Mouse (Mus musculus) kidney, postnatal 0 days (tissue): ENCODE data around the gene Fcgr4. TPM values are rescaled to one million over a fixed set of nuclear protein-coding genes. Genes with fewer than 3 reads are reported as not detected.

ENCODE experiments used
- ATAC-seq: fragments of 200-750 bp; cut with Nextera tagmentation; replicated peaks from 2 replicates; pipeline ENCODE4 v1.8.0; 2017; ENCODE audit warnings: low read depth, moderate number of reproducible peaks, moderate TSS enrichment, moderate library complexity; ENCODE audit not compliant: low FRiP score
- DNase-seq: peaks from one replicate; pipeline ENCODE4 v3.0.0-alpha.2; 2016; ENCODE audit warnings: low spot score
- H3K27ac ChIP-seq: fragments of 300-500 bp; sonication (generic); 2 replicates; pipeline ENCODE4 v1.5.1; 2014; ENCODE audit warnings: mild to moderate bottlenecking
- H3K27me3 ChIP-seq: fragments of 300-500 bp; sonication (generic); 2 replicates; pipeline ENCODE4 v1.6.1; 2014; ENCODE audit warnings: low read length, mixed read lengths; ENCODE audit not compliant: insufficient read depth
- H3K36me3 ChIP-seq: fragments of 300-500 bp; sonication (generic); 2 replicates; pipeline ENCODE4 v1.6.1; 2014; ENCODE audit warnings: low read length, mixed read lengths; ENCODE audit not compliant: insufficient read depth
- H3K4me1 ChIP-seq: fragments of 300-500 bp; sonication (generic); replicated peaks from 2 replicates; pipeline ENCODE4 v1.6.1; 2014; ENCODE audit warnings: antibody characterized with exemption, low read length, mixed read lengths; ENCODE audit not compliant: insufficient read depth
- H3K4me2 ChIP-seq: fragments of 300-500 bp; sonication (generic); 2 replicates; pipeline ENCODE4 v1.6.1; 2014; ENCODE audit warnings: mild to moderate bottlenecking, low read length, moderate library complexity, mixed read lengths
- H3K4me3 ChIP-seq: fragments of 300-500 bp; sonication (generic); replicated peaks from 2 replicates; pipeline ENCODE4 v1.5.1; 2014; ENCODE audit warnings: low read depth, low read length
- H3K9ac ChIP-seq: fragments of 300-500 bp; sonication (generic); 2 replicates; pipeline ENCODE4 v1.6.1; 2014; ENCODE audit warnings: low read depth, low read length
- H3K9me3 ChIP-seq: fragments of 300-500 bp; sonication (generic); replicated peaks from 2 replicates; pipeline ENCODE4 v1.6.1; 2016; ENCODE audit warnings: low read length, inconsistent platforms, mixed read lengths
- CTCF ChIP-seq: IDR thresholded peaks from 2 replicates; pipeline ENCODE4 v1.5.1; 2016; ENCODE audit warnings: antibody characterized with exemption, low read depth, mild to moderate bottlenecking, moderate library complexity
- WGBS: fragments of 180-500 bp; shearing (Covaris S2); extraction: QIAGEN DNeasy Blood & Tissue Kit; methylation state at CpG from one replicate; pipeline ENCODE4 v1.1.7; 2014; 5-methylcytosine and 5-hydroxymethylcytosine counted together
- polyA plus RNA-seq: library from polyadenylated mRNA; unstranded; fragments of >200 nt; fragmentation: Nextera tagmentation; extraction: Ambion mirVana; gene quantifications from 2 replicates; pipeline ENCODE4 v1.2.1, GENCODE M21; 2015

Gene Fcgr4
- polyA plus RNA-seq, 1 experiment from 2014 or later: 2.3 TPM

DNA sequence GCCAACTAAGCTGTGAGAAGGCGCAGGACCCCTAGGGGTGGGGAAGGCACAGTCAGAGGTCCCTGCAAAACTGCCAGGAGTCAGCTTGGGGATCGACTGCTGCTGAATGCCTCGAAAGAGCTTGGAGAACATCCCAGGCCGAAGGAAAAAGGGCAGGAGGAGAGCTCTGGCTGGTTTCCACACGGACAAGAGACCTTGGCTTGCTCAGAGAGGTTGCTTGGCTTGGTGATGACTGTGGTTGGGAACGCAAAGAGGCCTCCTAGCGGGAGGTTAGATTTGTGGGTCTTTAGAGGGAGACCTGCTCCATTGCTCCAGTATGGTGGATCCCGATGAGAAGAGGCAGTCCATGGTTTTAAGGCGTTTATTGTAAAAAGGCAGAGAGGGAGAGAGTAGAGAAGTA, 29.1 kb upstream of the Fcgr4 start:
- H3K4me3 ChIP-seq: no peak overlapping the region
- H3K36me3 ChIP-seq: no peaks in the 10 kb centered on the region
- TF ChIP-seq CTCF: no peak
- H3K9me3 ChIP-seq: no peaks in the 10 kb centered on the region
- no peak overlapping the region for H3K9ac ChIP-seq
- ATAC-seq (no peak), DNase-seq (no peak)
- H3K4me2 ChIP-seq: no peak overlapping the region
- H3K4me1 ChIP-seq: no peaks in the 10 kb centered on the region
- H3K27me3 ChIP-seq: no peaks in the 10 kb centered on the region
- H3K27ac ChIP-seq: no peak overlapping the region
- WGBS: 79% methylated on average over 9 of the region's 9 CpGs

DNA sequence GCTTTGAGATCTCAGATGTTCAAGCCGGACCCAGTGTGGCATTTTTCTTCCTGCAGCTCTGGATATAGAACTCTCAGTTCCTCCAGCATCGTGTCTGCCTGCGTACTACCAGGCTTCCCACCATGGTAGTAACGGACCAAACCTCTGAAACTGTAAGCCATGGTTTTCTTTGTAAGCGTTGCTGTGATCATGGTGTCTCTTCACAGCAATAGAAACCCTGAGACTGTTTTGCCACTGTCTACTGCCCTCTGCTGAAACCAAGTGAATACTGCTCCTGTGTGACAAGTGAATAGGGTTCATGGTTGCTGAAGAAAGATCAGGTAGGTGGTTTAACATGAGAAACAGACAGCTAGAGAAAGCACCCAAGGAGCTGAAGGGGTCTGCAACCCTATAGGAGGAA, 26.2 kb upstream of the Fcgr4 start:
- H3K4me3 ChIP-seq: no peak overlapping the region
- H3K36me3 ChIP-seq: no peaks in the 10 kb centered on the region
- 66% methylated on average over 5 of the region's 5 CpGs for WGBS
- peak; percentile 86 for TF ChIP-seq CTCF
- DNase-seq (peak; percentile 73), ATAC-seq (no peak)
- no peak overlapping the region for H3K27ac ChIP-seq
- H3K9ac ChIP-seq: no peak overlapping the region
- no peaks in the 10 kb centered on the region for H3K9me3 ChIP-seq
- no peaks in the 10 kb centered on the region for H3K4me1 ChIP-seq
- no peaks in the 10 kb centered on the region for H3K27me3 ChIP-seq
- no peak overlapping the region for H3K4me2 ChIP-seq

DNA sequence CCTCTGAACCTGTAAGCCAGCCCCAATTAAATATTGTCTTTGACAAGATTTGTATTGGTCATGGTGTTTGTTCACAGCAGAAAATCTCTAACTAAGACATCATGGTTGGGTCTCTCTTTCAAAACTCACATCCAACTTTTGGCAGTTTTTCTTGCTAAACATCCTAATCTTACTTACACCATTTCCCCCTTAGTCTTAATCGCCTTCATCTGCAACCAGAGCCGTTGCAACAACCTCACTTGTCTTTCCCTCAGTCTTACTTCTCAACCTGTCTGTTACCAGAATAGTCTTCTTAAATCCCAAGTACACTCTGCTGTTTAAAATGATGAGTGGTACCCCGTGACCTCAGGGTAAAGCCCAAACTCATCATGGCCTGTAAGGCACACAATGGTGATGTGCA, 22.7 kb upstream of the Fcgr4 start:
- H3K27ac ChIP-seq: no peak overlapping the region
- H3K4me1 ChIP-seq: no peaks in the 10 kb centered on the region
- H3K9me3 ChIP-seq: no peaks in the 10 kb centered on the region
- ATAC-seq (no peak), DNase-seq (no peak)
- no peak overlapping the region for H3K4me3 ChIP-seq
- no peak for TF ChIP-seq CTCF
- no peak overlapping the region for H3K9ac ChIP-seq
- WGBS: 88% methylated on average over 3 of the region's 3 CpGs
- no peak overlapping the region for H3K4me2 ChIP-seq
- no peaks in the 10 kb centered on the region for H3K27me3 ChIP-seq
- no peaks in the 10 kb centered on the region for H3K36me3 ChIP-seq

DNA sequence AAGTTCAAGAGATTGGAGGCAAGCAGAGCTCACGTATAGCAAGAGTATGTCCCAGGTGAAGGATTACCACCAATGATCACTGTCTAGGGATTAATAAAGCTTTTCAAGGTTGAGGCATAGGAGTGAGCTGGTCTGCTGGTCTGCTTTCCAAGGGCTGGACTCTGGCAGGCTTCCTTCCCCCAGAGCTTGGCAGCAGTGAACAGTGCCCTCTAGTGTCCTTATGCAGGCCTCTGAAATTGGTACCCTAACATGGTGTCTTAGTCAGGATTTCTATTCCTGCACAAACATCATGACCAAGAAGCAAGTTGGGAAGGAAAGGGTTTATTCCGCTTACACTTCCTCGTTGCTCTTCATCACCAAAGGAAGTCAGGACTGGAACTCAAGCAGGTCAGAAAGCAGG, 22.0 kb upstream of the Fcgr4 start:
- no peaks in the 10 kb centered on the region for H3K27me3 ChIP-seq
- no peaks in the 10 kb centered on the region for H3K9me3 ChIP-seq
- H3K27ac ChIP-seq: no peak overlapping the region
- H3K4me2 ChIP-seq: no peak overlapping the region
- TF ChIP-seq CTCF: peak; percentile 84
- H3K4me3 ChIP-seq: no peak overlapping the region
- H3K36me3 ChIP-seq: no peaks in the 10 kb centered on the region
- DNase-seq: peak; percentile 82
- ATAC-seq: no peak
- 50% methylated on average over 3 of the region's 3 CpGs for WGBS
- no peak overlapping the region for H3K9ac ChIP-seq
- no peaks in the 10 kb centered on the region for H3K4me1 ChIP-seq

- Histone ChIP-seq H3K27ac (no peak overlapping the region), H3K4me2 (no peak overlapping the region), H3K4me3 (no peak overlapping the region), H3K9ac (no peak overlapping the region), H3K4me1 (no peaks in the 10 kb centered on the region), H3K27me3 (no peaks in the 10 kb centered on the region), H3K9me3 (no peaks in the 10 kb centered on the region), H3K36me3 (no peaks in the 10 kb centered on the region)
- WGBS: 57% methylated on average over 21 of the region's 21 CpGs
- ATAC-seq (no peak), DNase-seq (peak; percentile 22)
- TF ChIP-seq CTCF: no peak
Observed at GRCm38 (mm10) chr1:170997756-170998655, 20.7 kb upstream of the Fcgr4 start.

- no peak overlapping the region for H3K4me3 ChIP-seq
- H3K9me3 ChIP-seq: no peaks in the 10 kb centered on the region
- no peaks in the 10 kb centered on the region for H3K27me3 ChIP-seq
- TF ChIP-seq CTCF: no peak
- H3K4me2 ChIP-seq: no peak overlapping the region
- H3K36me3 ChIP-seq: no peaks in the 10 kb centered on the region
- no peak overlapping the region for H3K27ac ChIP-seq
- DNase-seq (no peak), ATAC-seq (no peak)
- no peak overlapping the region for H3K9ac ChIP-seq
- H3K4me1 ChIP-seq: no peaks in the 10 kb centered on the region
Observed at GRCm38 (mm10) chr1:170999811-171000210, 18.9 kb upstream of the Fcgr4 start.
